Mouse (Mus musculus) kidney, postnatal 36 days (tissue): ENCODE measurements around the gene Nr1d1.

Source experiments
- DNase-seq, 2 experiments: peaks; one replicate each; pipeline ENCODE4 v3.0.0; 2021 to 2022; ENCODE audit warnings: mixed read lengths in 2 of 2

Gene Nr1d1

DNA sequence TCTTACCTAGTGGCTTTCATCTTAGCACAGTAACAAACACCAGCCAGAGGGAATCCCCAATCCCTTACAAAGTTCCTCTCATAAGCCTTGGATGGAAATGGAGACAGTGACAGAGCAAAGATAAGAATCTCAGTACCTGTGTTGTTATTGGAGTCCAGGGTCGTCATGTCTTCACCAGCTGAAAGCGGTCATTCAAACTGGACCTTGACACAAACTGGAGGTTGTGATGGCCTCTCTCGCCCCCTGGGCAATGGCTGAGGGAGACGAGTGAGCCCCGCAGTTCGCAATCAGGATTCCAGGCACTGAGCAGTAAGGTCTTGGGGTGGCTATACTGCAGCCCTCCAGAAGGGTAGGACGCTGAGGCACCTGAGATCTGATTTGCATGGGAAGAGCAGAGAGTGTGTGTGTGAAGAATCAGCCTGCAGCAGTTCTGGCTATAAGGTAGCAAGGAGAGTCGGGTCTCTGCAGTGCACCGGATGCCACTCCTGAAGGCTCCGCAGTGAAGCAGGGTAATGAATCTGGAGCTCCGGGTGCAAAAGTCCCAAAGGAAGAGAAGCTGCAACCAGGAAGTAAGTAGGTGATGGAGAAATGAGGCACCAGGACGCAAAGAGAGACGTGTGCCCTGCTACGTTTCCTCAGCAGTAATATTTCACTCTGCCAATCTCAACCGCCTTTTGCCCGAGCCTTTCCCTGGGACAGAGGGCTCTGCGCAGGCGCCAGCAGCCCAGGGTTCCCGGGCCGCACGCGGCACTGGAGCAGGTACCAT is at the start of gene Nr1d1:
Nr1d1 (minus strand) TSS at position 752 of the 766 bp plus-strand sequence.
- DNase-seq, result no peak

DNA sequence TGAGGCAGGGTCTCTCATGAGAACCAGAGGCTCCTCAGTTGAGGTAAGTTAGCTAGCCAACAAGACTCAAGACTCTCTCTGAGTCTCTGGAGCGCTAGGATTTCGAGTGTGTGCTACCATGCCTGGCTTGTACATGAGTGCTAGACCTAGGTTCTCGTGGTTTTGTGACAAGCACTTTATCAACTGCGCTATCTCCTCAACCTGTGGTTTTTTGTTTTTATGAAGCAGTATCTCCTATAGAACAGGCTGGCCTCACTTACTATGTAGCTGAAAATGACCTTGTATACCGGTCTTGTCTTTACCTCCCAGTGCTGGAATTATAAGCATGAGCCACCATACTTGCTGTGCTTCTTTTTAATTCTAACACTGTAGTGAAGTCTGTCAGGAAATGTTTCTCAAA is 45.8 kb upstream of the Nr1d1 start:
- DNase-seq, result no peak

GRCm38 (mm10) chr11:98816706-98817239 is 41.6 kb upstream of the Nr1d1 start:
- DNase-seq, result no peak

DNA sequence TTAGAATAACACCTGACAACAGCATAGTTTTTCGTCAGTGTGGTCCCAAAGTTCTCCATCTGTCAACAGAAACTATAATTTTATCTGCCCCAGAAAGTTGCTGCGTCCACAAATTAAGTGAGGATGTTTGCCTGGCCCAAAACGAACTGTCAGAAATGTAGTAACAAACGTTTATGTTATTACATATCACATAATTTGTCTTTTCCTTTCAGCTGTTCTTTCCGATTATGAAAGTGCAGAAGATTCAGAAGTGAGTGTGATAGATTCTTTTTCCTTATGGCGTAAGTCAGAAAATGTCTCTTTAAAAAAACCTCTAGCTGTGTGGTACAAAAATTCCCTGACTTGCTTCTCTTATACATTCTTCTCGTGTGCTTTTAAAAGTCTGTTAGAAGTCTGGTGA is 35.6 kb upstream of the Nr1d1 start:
- no peak for DNase-seq

DNA sequence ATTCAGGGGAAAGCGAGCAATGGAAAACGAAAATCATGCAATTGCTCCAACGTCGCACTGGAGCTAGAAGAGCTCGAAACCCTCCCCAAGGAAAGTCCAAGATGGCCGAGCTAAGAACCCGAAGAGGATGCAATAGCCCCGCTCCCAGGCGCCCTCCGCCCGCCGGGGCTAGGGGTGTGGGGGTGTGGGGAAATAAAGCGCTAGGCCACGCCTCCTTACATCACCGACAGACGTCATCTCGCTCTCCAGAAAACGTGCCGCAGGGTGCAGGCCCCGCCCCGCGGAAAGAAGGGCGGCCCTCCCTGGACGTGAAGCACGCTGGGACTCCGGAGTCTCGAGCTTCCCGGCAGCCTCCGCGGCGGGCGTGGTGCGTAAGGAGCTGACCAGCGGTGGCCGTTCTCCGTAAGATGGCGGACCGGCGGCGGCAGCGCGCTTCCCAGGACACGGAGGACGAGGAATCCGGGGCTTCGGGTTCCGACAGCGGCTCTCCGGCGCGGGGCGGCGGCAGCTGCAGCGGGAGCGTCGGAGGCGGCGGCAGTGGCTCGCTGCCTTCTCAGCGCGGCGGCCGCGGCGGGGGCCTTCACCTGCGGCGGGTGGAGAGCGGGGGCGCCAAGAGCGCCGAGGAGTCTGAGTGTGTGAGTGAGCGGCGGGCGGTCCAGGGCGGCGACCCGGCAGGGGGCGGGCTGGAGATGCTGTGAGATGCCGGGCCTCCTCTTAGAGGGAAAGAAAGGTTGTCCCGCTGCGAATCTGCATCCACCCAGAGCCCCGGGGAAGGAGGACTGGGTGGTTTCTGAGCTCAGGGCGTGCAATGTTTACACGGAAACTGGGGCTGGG is 34.5 kb upstream of the Nr1d1 start:
- peak; percentile 99 to 100 for DNase-seq

GRCm38 (mm10) chr11:98808417-98808816 is 33.3 kb upstream of the Nr1d1 start:
- no peak for DNase-seq

GRCm38 (mm10) chr11:98804605-98805004 is 29.5 kb upstream of the Nr1d1 start, which contains the start of gene Casc3:
Gene Casc3 (plus strand): TSS chr11:98804905.
- no peak for DNase-seq

DNA sequence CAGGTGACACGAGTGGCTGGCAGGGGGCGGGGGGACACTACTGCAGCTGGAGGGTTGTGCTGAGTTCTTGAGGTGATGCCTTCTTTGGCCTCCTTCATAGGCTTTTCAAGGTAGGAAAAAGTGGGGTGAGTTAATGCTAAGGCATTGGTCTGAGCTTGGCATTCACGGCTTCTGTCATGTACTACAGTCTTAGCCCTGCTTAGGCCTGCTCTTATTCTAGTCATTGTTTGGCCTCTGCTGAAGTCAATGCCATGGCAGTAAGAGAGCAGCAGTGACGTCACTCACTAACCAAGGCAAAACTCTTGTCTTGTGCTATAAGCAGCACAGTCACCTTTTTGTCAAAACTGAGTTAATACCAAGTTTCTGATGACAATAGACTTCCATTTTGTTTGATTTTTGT is 22.8 kb upstream of the Nr1d1 start:
- no peak for DNase-seq

- DNase-seq, result peak in 1 of 2 experiments; percentile 37
These were observed 22.2 kb upstream of the Nr1d1 start for GRCm38 (mm10) chr11:98797306-98797705.

DNA sequence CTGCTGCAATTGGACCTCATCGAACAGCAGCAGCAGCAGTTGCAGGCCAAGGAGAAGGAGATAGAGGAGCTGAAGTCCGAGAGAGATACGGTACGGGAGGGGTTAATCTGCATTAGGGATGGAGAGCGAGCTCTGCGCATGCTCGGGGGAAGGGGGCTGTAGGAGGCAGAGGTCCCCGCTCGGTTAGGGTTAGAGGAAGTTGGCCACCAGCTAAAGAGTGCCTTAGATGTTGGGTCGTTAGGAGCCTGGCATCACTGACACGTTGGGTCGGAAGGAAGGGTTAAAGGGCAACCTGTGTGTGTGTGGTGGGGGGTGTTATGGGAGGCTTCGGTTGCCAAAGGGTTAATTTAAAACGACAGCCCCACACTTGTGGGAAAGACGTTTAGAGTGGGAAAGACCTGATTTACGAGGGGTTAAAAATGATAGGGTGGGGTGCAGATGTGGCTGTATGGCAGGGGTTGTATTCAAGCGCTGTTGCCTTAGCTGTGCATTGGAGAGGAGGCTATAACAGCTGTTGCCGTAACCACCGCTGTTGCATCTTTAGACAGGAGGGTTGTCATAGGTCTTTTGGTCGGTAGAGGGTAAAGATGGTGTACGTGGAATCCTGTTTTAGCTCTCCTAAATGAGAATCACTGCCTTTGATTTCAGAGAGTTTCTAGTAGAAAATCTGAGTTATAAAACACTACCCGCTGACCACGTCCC is 21.5 kb upstream of the Nr1d1 start:
- peak in 1 of 2 experiments; percentile 75 for DNase-seq

- peak in 1 of 2 experiments; percentile 74 for DNase-seq
These were observed 20.8 kb upstream of the Nr1d1 start for GRCm38 (mm10) chr11:98795714-98796514.

GRCm38 (mm10) chr11:98795015-98795713 is 20.0 kb upstream of the Nr1d1 start, which contains the start of gene Msl1:
Gene Msl1 (plus strand): TSS chr11:98795516.
- DNase-seq, result peak; percentile 90 to 94

GRCm38 (mm10) chr11:98794469-98795014 is 19.4 kb upstream of the Nr1d1 start:
- DNase-seq, result peak; percentile 84 to 86

DNA sequence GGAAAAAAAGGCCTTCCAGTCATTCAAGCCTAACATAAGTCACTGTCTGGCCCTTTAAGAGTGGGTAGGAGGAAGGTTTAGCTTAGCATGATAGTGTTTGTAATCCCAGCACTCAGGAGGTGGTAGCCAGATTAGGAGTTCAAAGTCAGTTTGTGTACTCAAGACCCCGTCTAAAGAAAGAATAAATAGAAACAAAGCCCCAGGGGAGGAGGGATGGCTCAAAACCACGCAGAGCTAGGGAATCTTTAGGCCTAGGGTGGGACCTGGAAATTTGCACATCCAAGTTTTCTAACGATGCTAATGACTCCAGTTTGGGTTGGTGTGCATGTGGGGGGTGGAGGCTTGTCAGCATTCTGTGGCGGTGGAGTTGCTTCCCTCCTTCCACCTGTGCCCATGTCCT is 16.9 kb upstream of the Nr1d1 start:
- no peak for DNase-seq

GRCm38 (mm10) chr11:98791448-98791847 is 16.3 kb upstream of the Nr1d1 start:
- DNase-seq, result no peak

GRCm38 (mm10) chr11:98790631-98791205 is 15.6 kb upstream of the Nr1d1 start:
- DNase-seq, result no peak

DNA sequence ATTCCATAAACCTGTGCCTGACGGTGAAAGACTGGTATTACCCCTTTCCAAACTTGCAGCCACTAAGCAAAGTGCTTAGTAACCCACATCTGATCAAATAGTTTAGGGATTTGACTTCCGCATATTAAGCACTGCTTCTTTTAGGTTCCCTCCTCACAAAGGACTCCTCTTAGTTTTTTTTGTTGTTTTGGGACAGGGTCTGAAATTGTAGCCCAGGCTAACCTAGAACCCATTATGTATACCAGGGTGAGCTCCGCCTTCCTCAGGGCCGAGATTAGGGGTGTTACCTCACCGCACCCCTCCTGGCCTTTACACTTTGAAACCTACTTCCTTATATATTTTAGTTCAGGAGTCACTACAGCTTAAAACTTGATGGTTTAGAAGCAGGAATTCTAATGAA is 14.7 kb upstream of the Nr1d1 start:
- no peak for DNase-seq

GRCm38 (mm10) chr11:98789219-98789807 is 14.2 kb upstream of the Nr1d1 start:
- no peak for DNase-seq

DNA sequence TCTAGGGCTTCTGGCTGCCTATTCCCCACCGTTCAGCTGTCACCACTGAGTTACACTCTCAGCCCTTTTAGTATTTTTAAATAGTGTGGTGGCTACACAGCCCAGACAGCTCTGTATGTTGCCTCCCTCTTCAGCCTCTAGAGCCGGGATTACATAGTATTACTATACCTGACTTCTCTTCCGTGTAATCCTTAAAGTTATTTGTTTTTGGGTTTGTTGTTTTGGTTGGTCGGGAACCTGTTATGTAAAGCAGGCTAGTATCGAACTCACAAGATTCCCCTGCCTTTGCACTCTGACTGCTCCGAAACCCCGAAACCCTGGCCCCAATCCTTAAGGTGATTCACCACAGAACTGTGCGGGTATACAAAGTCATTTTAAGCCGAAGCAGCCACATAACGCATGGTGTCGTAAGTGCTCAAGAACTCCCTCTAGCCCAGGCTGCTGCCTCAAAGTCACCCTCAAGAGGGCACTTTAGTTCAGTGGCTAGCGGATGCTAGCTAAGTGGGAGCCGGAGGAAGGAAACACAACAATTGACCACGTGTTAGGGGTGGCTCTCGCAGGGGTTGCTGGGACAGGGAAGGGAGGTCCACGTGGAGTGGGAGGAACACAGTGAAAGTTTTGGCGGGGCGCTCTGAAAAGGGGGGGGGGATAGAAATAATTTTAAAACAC is 13.6 kb upstream of the Nr1d1 start:
- peak; percentile 92 to 96 for DNase-seq

DNA sequence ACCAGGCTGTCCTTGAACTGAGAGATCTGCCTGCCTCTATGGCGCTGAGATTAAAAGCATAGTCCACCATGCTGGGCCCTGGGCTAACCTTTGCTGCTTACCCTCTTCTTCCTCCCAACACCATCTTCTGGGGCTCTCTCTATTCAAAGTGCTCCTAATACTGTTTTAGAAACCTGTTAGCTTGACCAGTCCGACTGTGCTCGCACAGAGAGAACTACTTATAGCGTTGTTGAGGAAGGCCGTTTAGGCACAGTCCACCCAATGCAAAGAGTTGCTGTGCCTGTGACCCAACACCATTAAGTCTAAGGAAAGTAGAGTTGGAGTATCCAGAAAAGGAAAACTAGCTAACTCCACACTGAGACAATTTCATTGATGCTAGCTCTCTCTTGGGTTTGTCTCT is 13.0 kb upstream of the Nr1d1 start:
- DNase-seq, result no peak
